Mouse (Mus musculus): Measurements from ENCODE around the gene Acan.

DNA sequence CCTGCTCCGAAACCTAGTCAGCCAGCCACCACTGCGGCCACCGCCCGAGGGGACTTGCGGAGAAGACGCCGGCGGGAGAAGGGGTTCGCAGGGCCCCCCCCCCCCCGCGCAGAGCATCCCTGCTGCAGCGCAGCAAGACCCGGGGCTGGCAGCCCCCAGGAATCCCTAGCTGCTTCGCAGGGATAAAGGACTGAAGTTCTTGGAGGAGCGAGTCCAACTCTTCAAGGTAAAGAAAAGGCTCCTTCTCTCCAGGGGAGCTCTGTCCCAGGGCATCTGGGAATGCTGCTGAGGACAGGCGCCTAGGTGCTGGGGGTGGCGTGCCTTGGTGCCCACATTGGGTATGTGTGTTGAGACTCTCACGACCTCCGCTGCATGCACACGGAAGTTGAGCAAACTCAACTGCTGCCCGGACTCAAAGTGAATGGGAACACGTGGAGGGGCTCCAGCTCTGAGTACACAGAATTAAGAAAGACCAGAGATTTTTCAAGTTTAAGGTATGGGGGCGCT is at the start of gene Acan:
- no peak for TF ChIP-seq POLR2A (IDR thresholded peaks at IDR 0.05; ENCODE audit: insufficient read depth, low read depth, low read length)
- TF ChIP-seq CTCF (IDR thresholded peaks at IDR 0.05) = no peak
- no peak for TF ChIP-seq EP300 (IDR thresholded peaks at IDR 0.05; ENCODE audit: insufficient read depth, low read depth, low read length)
